Mouse (Mus musculus) intestine, embryonic 16.5 days (tissue): ENCODE data around the gene Adam1a. TPM values are rescaled to one million over a fixed set of nuclear protein-coding genes. Genes with fewer than 3 reads are reported as not detected.

Source experiments
- ATAC-seq: fragments of 200-750 bp; cut with Nextera tagmentation; 2 replicates; pipeline ENCODE4 v1.8.0; 2017; ENCODE audit warnings: moderate TSS enrichment, moderate library complexity
- H3K27ac ChIP-seq: fragments of 300-500 bp; sonication (generic); 2 replicates; pipeline ENCODE4 v1.5.1; 2014; ENCODE audit warnings: mild to moderate bottlenecking, low read length
- H3K27me3 ChIP-seq: fragments of 300-500 bp; sonication (generic); replicated peaks from 2 replicates; pipeline ENCODE4 v1.6.1; 2014; ENCODE audit warnings: low read length, control low read depth, mixed read lengths; ENCODE audit not compliant: control insufficient read depth, insufficient read depth
- H3K36me3 ChIP-seq: fragments of 300-500 bp; sonication (generic); 2 replicates; pipeline ENCODE4 v1.6.1; 2014; ENCODE audit warnings: low read length, control low read depth; ENCODE audit not compliant: control insufficient read depth, insufficient read depth
- H3K4me1 ChIP-seq: fragments of 300-500 bp; sonication (generic); 2 replicates; pipeline ENCODE4 v1.6.1; 2014; ENCODE audit warnings: low read length, control low read depth, mixed read lengths; ENCODE audit not compliant: control insufficient read depth, insufficient read depth
- H3K4me2 ChIP-seq: fragments of 300-500 bp; sonication (generic); 2 replicates; pipeline ENCODE4 v1.6.1; 2014; ENCODE audit warnings: low read depth, low read length, control low read depth
- H3K4me3 ChIP-seq: fragments of 300-500 bp; sonication (generic); 2 replicates; pipeline ENCODE4 v1.5.1; 2014; ENCODE audit warnings: mild to moderate bottlenecking, low read length
- H3K9ac ChIP-seq: fragments of 300-500 bp; sonication (generic); 2 replicates; pipeline ENCODE4 v1.6.1; 2014; ENCODE audit warnings: low read depth, low read length
- H3K9me3 ChIP-seq: fragments of 300-500 bp; sonication (generic); 2 replicates; pipeline ENCODE4 v1.6.1; 2016; ENCODE audit warnings: low read length, control low read depth; ENCODE audit not compliant: control insufficient read depth
- WGBS: fragments of 180-500 bp; shearing (Covaris S2); extraction: QIAGEN DNeasy Blood & Tissue Kit; methylation state at CpG from one replicate; pipeline ENCODE4 v1.1.7; 2014; 5-methylcytosine and 5-hydroxymethylcytosine counted together
- polyA plus RNA-seq: library from polyadenylated mRNA; unstranded; fragments of >200 nt; fragmentation: Nextera tagmentation; extraction: Ambion mirVana; gene quantifications from 2 replicates; pipeline ENCODE4 v1.2.1, GENCODE M21; 2015

Adam1a gene
- polyA plus RNA-seq, 1 experiment from 2014 or later, result 0.81 TPM

GRCm38 (mm10) chr5:121541235-121541634 is 4.0 kb downstream of the Adam1a start:
- Histone ChIP-seq H3K4me3 (no peak overlapping the region), H3K27ac (no peak overlapping the region), H3K36me3 (0 out of 2 replicates have a peak, but pooled peaks cover 4% of the 10 kb centered on the region), H3K4me1 (peaks cover 13% of the 10 kb centered on the region), H3K9ac (no peak overlapping the region), H3K27me3 (no peaks in the 10 kb centered on the region), H3K9me3 (no peaks in the 10 kb centered on the region), H3K4me2 (no peak overlapping the region)
- ATAC-seq, result no peak
- 73% methylated on average over 7 of the region's 7 CpGs for WGBS

- ATAC-seq, result no peak
- Histone ChIP-seq H3K27me3 (no peaks in the 10 kb centered on the region), H3K4me3 (no peak overlapping the region), H3K4me2 (no peak overlapping the region), H3K9ac (no peak overlapping the region), H3K4me1 (peaks cover 13% of the 10 kb centered on the region), H3K36me3 (peaks cover 8% of the 10 kb centered on the region; the same call in 1 of the 2 replicates), H3K27ac (no peak overlapping the region), H3K9me3 (no peaks in the 10 kb centered on the region)
- 86% methylated on average over 5 of the region's 5 CpGs for WGBS
Observed at GRCm38 (mm10) chr5:121540066-121540465, 5.2 kb downstream of the Adam1a start.

- Histone ChIP-seq H3K4me3 (no peak overlapping the region), H3K27ac (no peak overlapping the region), H3K4me1 (0 out of 2 replicates have a peak, but pooled peaks cover 2% of the 10 kb centered on the region), H3K36me3 (peaks cover 13% of the 10 kb centered on the region; the same call in 1 of the 2 replicates), H3K9ac (no peak overlapping the region), H3K9me3 (no peaks in the 10 kb centered on the region), H3K27me3 (no peaks in the 10 kb centered on the region), H3K4me2 (no peak overlapping the region)
- WGBS, result 84% methylated on average over 2 of the region's 2 CpGs
- no peak for ATAC-seq
Observed at GRCm38 (mm10) chr5:121537588-121537987, 7.7 kb downstream of the Adam1a start.

DNA sequence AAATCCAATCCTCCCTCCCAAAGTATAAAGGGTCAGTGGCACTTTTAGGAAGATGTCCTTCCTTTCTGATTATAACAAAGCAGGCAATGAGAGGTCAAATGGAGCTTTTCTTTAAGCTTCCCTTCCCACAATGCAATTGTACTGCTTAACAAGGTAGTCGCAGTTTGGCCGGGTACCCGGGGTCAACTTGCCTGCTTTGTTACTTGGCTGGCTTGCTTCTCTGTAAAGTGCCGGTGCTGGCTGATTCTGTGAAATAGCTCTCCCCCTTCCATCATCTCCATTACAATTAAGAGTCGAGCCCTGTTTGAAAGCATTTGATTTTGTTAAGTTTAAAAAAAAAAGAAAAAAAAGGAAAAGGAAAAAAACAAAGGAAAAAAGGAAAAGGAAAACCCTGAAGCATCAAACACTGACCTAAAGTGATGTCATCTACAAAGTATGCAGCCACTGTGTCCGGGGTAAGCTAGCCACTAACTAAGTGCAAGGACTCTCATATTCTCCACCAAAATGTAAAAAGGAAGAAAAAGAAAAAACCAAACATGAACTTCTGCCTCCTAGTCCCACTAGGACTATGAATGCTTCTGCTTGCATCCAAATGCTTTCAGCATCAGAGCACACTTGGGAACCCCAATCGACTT is 8.2 kb downstream of the Adam1a start:
- H3K9me3 ChIP-seq, result no peaks in the 10 kb centered on the region
- WGBS, result 69% methylated on average over 7 of the region's 7 CpGs
- H3K4me1 ChIP-seq, result no peaks in the 10 kb centered on the region
- H3K4me3 ChIP-seq, result no peak overlapping the region
- H3K4me2 ChIP-seq, result no peak overlapping the region
- no peak for ATAC-seq
- peaks cover 17% of the 10 kb centered on the region for H3K36me3 ChIP-seq
- H3K9ac ChIP-seq, result no peak overlapping the region
- no peaks in the 10 kb centered on the region for H3K27me3 ChIP-seq
- no peak overlapping the region for H3K27ac ChIP-seq

- Histone ChIP-seq H3K4me3 (no peak overlapping the region), H3K4me1 (no peaks in the 10 kb centered on the region), H3K27ac (no peak overlapping the region), H3K4me2 (no peak overlapping the region), H3K36me3 (peaks cover 18% of the 10 kb centered on the region), H3K27me3 (no peaks in the 10 kb centered on the region), H3K9ac (no peak overlapping the region), H3K9me3 (no peaks in the 10 kb centered on the region)
- ATAC-seq, result no peak
- WGBS, result 84% methylated on average over 3 of the region's 3 CpGs
Observed at GRCm38 (mm10) chr5:121535116-121535515, 10.2 kb downstream of the Adam1a start.

- 93% methylated on average over 5 of the region's 5 CpGs for WGBS
Observed at GRCm38 (mm10) chr5:121534521-121534920, 10.8 kb downstream of the Adam1a start.

DNA sequence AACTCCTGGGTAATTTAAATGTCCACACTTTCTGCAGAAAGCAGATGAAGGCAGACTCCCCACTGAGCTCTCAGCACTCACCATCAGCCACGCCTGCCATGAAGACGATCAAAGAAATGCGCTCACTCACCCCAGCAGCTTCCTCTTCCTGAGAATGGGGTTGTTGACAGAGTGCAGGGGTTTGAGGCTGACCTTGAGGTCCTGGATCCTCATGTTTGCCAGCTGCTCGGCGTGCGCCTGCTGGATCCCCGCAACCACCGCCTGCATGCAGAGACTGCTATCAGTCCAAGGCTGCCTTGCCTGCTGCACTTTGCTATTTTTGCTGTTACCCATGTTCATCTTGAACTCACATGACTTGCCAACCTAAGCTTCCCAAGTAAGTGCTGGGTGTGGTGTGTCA is 18.3 kb downstream of the Adam1a start:
- Histone ChIP-seq H3K4me3 (no peak overlapping the region), H3K27me3 (no peaks in the 10 kb centered on the region), H3K9ac (no peak overlapping the region), H3K36me3 (peaks cover 28% of the 10 kb centered on the region), H3K27ac (no peak overlapping the region), H3K4me2 (no peak overlapping the region), H3K9me3 (no peaks in the 10 kb centered on the region), H3K4me1 (no peaks in the 10 kb centered on the region)
- 75% methylated on average over 8 of the region's 8 CpGs for WGBS
- no peak for ATAC-seq

More at GRCm38 (mm10) chr5:121534521-121534920, 10.8 kb downstream of the Adam1a start:
- no peak for ATAC-seq
- Histone ChIP-seq H3K9ac (no peak overlapping the region), H3K4me3 (no peak overlapping the region), H3K27ac (no peak overlapping the region), H3K4me2 (no peak overlapping the region), H3K27me3 (no peaks in the 10 kb centered on the region), H3K4me1 (no peaks in the 10 kb centered on the region), H3K36me3 (peaks cover 24% of the 10 kb centered on the region), H3K9me3 (no peaks in the 10 kb centered on the region)

DNA sequence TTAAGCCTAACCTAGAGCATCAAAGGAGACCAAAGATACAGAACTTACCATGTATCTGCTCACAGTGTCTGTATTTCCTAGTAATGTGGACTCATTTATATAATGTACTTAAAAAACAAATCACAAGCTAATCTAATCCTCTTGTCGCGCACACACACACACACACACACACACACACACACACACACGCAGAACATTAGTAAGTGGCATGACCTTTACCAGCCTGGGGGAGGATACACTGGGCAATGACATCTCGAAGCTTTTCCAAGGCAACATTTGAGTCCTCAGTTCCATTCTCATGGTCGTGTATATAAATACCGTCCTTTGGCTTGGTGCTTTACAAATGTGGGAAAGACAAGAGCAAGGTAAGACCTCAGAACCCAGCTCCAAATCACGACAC is 18.8 kb downstream of the Adam1a start:
- H3K36me3 ChIP-seq, result peaks cover 28% of the 10 kb centered on the region
- no peak overlapping the region for H3K4me2 ChIP-seq
- no peaks in the 10 kb centered on the region for H3K27me3 ChIP-seq
- 90% methylated on average over 7 of the region's 7 CpGs for WGBS
- H3K9me3 ChIP-seq, result no peaks in the 10 kb centered on the region
- no peak overlapping the region for H3K4me3 ChIP-seq
- ATAC-seq, result no peak
- no peak overlapping the region for H3K9ac ChIP-seq
- no peaks in the 10 kb centered on the region for H3K4me1 ChIP-seq
- no peak overlapping the region for H3K27ac ChIP-seq

DNA sequence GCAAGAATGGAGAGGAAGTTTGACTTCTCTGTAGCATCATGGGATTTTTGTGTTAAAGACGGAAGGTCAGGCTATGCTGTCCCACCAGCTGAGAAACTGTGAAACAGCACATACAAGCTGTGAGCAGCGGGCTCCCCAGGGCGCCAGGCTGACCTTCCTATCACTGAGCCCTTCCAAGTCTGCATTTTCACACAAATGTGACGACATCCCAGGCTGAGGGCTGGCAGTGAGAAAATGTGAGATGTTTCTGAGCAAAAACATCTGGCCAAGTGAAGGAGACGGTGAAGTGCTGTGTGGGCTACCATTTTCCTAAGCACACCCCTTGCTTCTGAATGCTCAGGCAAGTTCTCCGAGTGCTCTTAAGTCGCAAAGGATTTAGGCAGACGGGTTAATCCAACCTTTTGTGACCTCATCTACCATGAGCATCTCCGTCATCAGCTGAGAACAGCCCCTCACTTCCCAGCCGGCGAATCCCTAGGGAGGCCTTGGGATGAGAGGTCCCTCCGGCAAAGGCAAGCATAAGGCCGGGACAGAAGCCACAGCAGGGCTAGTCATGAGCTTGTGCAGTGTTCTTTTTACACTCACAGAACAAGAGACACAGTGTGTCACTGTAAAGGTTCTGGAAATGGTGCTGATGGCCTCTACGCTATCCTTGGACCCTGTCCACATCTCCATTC is 19.4 kb downstream of the Adam1a start:
- H3K4me2 ChIP-seq, result no peak overlapping the region
- H3K4me1 ChIP-seq, result no peaks in the 10 kb centered on the region
- 85% methylated on average over 14 of the region's 14 CpGs for whole genome bisulfite sequencing
- H3K9ac ChIP-seq, result no peak overlapping the region
- H3K9me3 ChIP-seq, result no peaks in the 10 kb centered on the region
- H3K27ac ChIP-seq, result no peak overlapping the region
- H3K27me3 ChIP-seq, result no peaks in the 10 kb centered on the region
- ATAC-seq, result no peak
- no peak overlapping the region for H3K4me3 ChIP-seq
- peaks cover 28% of the 10 kb centered on the region for H3K36me3 ChIP-seq
